Mouse (Mus musculus) heart, embryonic 13.5 days (tissue): ENCODE measurements around the gene Matn4. TPM values are rescaled to one million over a fixed set of nuclear protein-coding genes. Genes with fewer than 3 reads are reported as not detected.

Source experiments
- ATAC-seq: fragments of 200-750 bp; cut with Nextera tagmentation; 2 replicates; pipeline ENCODE4 v1.8.0; 2017; ENCODE audit warnings: moderate TSS enrichment; ENCODE audit not compliant: insufficient number of reproducible peaks, low FRiP score, low TSS enrichment; ENCODE audit errors: extremely low read depth
- H3K27ac ChIP-seq: fragments of 300-500 bp; sonication (generic); replicated peaks from 2 replicates; pipeline ENCODE4 v1.5.1; 2015; ENCODE audit warnings: moderate library complexity, mild to moderate bottlenecking, inconsistent platforms
- H3K27me3 ChIP-seq: fragments of 300-500 bp; sonication (generic); replicated peaks from 2 replicates; pipeline ENCODE4 v1.6.1; 2015; ENCODE audit warnings: mild to moderate bottlenecking, inconsistent platforms
- H3K36me3 ChIP-seq: fragments of 300-500 bp; sonication (generic); 2 replicates; pipeline ENCODE4 v1.6.1; 2015; ENCODE audit warnings: mild to moderate bottlenecking, inconsistent platforms
- H3K4me1 ChIP-seq: fragments of 300-500 bp; sonication (generic); 2 replicates; pipeline ENCODE4 v1.6.1; 2015; ENCODE audit warnings: inconsistent platforms
- H3K4me2 ChIP-seq: fragments of 300-500 bp; sonication (generic); 2 replicates; pipeline ENCODE4 v1.6.1; 2015; ENCODE audit warnings: inconsistent platforms, mild to moderate bottlenecking, moderate library complexity
- H3K4me3 ChIP-seq: fragments of 300-500 bp; sonication (generic); 2 replicates; pipeline ENCODE4 v1.5.1; 2015; ENCODE audit warnings: moderate library complexity, mild to moderate bottlenecking, inconsistent platforms
- H3K9ac ChIP-seq: fragments of 300-500 bp; sonication (generic); 2 replicates; pipeline ENCODE4 v1.6.1; 2015; ENCODE audit warnings: inconsistent platforms, mild to moderate bottlenecking, moderate library complexity
- H3K9me3 ChIP-seq: fragments of 300-500 bp; sonication (generic); 2 replicates; pipeline ENCODE4 v1.6.1; 2016; ENCODE audit warnings: inconsistent platforms
- WGBS: fragments of 180-500 bp; shearing (Covaris S2); methylation state at CpG from one replicate; pipeline ENCODE4 v1.1.7; 2015; ENCODE audit warnings: mixed read lengths; 5-methylcytosine and 5-hydroxymethylcytosine counted together
- polyA plus RNA-seq: library from polyadenylated mRNA; unstranded; fragments of >200 nt; fragmentation: Nextera tagmentation; extraction: Ambion mirVana; gene quantifications from 2 replicates; pipeline ENCODE4 v1.2.1, GENCODE M21; 2015

Matn4 gene
- polyA plus RNA-seq: 5.2 and 7.7 TPM in 2 replicates

DNA sequence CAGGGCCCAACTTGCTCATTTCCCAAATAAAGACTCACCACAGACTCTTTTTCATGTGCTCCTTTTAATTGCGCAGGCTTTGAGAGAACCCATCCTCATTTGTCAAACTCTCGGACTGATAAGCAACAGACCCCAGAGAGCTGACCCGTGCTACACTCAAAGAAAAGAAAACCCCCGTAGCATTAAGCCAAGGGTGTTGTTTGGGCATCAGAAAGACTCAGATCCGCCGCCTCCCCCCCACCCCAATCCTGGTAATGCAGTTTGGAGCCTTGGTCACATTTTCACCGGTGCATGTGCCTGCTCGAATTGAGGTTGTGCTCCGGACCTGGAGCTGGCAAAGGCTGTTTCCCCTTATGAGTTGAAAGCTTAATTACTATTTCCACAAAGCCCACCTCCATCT is at the start of gene Matn4:
TSS of gene Matn4 (minus strand) at position 101 of the 400 bp plus-strand sequence.
- Histone ChIP-seq H3K27me3 (peaks cover 100% of the 10 kb centered on the region), H3K4me3 (peak within 1 kb of the TSS; percentile 55), H3K36me3 (no peaks in the 10 kb centered on the region), H3K4me2 (peak within 1 kb of the TSS; percentile 82), H3K27ac (no peak within 1 kb of the TSS), H3K4me1 (peaks cover 46% of the 10 kb centered on the region), H3K9ac (peak within 1 kb of the TSS; percentile 74), H3K9me3 (no peaks in the 10 kb centered on the region)
- 8% methylated on average over 9 of the region's 9 CpGs for WGBS
- no peak for ATAC-seq

DNA sequence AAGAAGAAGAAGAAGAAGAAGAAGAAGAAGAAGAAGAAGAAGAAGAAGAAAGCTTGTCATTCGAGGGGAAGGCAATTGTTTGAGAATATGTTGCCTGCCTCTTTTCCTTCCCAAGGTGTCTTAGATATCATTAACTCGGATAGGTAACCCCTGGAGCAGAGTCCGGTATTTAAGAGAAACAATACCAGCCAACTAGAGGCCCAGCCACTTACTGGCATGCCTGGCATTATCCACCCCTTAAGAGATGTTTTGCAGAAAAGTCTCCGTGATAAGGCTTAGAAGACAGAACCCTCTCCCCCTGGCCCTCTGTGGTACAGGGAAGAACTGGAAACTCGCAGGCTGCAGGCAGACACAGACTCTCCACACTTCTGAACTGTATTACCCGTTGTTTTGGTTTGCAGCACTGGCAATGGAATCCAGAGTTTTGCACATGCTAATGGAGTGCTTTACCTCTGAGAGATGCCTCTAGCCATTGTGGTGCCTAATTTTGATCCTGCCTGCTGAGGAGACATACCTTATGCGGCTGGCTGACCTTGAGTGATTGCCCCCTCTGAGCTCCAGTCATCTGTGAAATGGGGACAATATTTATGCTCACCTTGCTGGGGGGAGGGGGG is 49.0 kb upstream of the Matn4 start:
- WGBS: 62% methylated on average over 7 of the region's 7 CpGs
- Histone ChIP-seq H3K4me3 (no peak overlapping the region), H3K27ac (no peak overlapping the region), H3K9me3 (no peaks in the 10 kb centered on the region), H3K4me2 (no peak overlapping the region), H3K36me3 (no peaks in the 10 kb centered on the region), H3K9ac (no peak overlapping the region), H3K4me1 (peaks cover 73% of the 10 kb centered on the region), H3K27me3 (no peaks in the 10 kb centered on the region)
- ATAC-seq: no peak

DNA sequence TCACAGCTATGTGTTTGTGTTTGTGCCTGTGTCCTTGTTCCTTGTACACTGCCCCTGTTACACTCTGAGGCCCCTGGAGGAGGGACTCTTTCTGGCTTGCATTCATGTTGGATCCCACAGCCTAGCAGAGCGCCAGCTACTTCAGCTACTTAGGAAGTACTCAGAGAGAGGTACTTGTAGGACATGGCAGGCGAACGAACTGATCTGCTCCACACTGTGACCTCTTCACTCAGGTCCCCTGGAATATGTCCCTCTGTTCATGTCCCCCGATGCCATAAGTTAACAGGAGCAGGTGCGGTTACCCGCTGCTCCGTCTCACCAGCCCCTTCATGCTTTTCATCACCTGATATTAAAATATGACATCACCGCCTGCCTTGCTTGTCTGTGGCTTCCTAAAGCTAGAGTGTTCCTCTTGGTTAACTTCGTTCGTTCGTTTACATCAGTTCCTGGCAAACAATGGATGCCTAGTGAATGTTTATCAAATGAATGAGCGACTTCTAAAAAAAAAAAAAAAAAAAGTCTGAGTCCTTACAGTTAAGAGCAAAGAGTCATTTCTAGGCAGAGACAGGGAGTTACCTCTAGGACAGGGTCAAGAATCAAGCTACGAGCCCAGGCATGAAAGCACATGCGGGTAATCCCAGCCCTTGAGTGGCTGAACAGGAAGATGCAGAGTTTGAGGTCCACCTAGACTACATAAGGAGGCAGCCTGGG is 48.2 kb upstream of the Matn4 start:
- H3K4me2 ChIP-seq: peak overlapping the region; percentile 51
- 0 out of 2 replicates have a peak overlapping the region, but pooled peaks have one; percentile 1 for H3K4me3 ChIP-seq
- no peaks in the 10 kb centered on the region for H3K9me3 ChIP-seq
- peak overlapping the region; percentile 74 for H3K27ac ChIP-seq
- ATAC-seq: no peak
- peaks cover 77% of the 10 kb centered on the region for H3K4me1 ChIP-seq
- no peak overlapping the region for H3K9ac ChIP-seq
- H3K27me3 ChIP-seq: no peaks in the 10 kb centered on the region
- WGBS: 26% methylated on average over 14 of the region's 14 CpGs
- no peaks in the 10 kb centered on the region for H3K36me3 ChIP-seq

DNA sequence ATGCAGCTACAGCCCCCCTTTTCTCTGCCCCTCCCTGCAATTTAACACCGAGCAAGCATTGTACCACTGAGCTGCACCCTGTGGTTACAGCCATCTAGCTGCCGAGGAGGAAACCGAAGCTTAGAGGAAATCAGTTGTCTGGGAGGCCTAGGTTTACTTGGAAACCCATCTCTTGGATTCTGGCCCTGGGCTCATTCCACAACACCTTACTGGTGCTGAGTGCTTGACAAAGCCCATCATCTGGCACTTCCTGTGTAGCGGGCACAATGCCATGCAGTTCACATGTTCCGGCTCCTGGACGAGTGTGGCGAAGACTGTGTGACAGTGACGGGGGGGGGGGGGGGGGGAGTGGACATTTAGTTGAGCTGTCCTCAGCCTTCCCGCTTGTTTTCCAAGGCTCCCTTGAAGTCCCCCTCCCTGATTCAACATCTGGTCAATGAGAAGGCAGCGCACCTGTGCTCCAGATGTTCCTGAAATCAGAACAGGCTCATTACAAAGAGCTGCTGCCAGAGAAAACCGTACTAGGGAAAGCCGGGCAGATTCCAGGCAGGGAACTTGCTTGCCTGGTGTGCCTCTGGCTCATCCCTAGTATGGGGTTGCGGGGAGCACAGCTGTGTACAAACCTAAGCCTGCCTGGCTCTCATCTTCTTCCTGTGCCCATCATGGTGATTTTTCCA is 47.2 kb upstream of the Matn4 start:
- Histone ChIP-seq H3K9ac (0 out of 2 replicates have a peak overlapping the region, but pooled peaks have one; percentile 42), H3K36me3 (no peaks in the 10 kb centered on the region), H3K4me1 (peaks cover 77% of the 10 kb centered on the region), H3K4me3 (no peak overlapping the region), H3K27me3 (no peaks in the 10 kb centered on the region), H3K27ac (peak overlapping the region; percentile 74), H3K4me2 (peak overlapping the region; percentile 51), H3K9me3 (no peaks in the 10 kb centered on the region)
- 33% methylated on average over 11 of the region's 13 CpGs for WGBS
- ATAC-seq: peak; percentile 67

DNA sequence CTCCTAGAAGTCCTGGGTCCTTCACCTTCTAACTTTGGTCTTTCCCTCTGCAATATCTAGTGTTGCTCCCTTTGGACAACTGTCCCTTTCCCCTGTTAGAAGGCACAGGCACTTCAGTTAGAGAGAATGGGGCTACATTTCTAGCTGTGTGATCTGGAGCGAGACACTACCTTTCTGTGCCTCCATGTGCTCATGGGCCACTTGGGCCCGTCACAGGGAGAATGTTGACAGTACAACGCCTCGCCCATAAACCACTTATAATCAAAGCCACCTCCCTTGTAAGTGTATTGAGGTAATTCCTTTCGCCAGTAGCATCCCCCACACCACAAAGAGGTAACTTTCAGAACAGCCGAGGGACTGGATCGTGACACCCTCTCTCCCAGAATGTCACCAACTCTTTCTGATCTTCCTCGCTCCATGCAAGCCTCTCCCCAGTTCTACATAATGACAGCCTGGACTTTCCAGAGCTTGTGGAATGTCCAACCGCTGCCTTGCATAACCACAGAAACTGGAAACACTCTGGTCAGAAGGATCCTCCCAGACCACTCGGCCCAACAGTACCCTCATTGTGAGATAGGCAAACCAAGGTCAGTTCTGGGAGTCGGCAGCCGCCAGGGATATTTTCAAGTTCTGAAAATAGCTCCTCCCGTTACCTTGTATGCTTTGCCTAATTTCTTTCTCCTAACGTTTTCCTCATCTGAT is 44.5 kb upstream of the Matn4 start:
- H3K9me3 ChIP-seq: no peaks in the 10 kb centered on the region
- H3K4me3 ChIP-seq: no peak overlapping the region
- H3K27ac ChIP-seq: peak overlapping the region; percentile 36; the same call in 1 of the 2 replicates
- H3K4me2 ChIP-seq: peak overlapping the region; percentile 30; the same call in 1 of the 2 replicates
- H3K9ac ChIP-seq: 0 out of 2 replicates have a peak overlapping the region, but pooled peaks have one; percentile 10
- peaks cover 51% of the 10 kb centered on the region for H3K4me1 ChIP-seq
- no peak for ATAC-seq
- WGBS: 45% methylated on average over 14 of the region's 14 CpGs
- H3K36me3 ChIP-seq: no peaks in the 10 kb centered on the region
- no peaks in the 10 kb centered on the region for H3K27me3 ChIP-seq

DNA sequence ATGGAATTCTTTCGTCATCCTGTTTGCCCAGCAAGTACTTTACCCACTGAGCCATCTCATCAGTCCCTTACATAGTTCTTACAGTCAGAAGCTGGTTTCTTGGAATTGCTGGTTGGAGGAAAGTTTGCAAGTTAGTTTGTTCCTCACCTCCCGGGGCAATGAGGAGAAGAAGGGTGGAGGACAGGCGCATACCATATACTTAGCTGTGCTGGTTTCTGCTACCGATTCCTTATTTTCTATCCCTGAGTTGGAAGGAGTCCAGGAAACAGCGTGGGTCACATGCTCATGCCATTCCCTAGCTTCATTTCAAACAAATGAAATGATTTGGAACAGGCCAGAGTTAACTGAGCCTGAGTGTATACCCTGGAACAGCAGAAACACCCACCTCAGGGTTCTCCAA is 44.0 kb upstream of the Matn4 start:
- H3K4me2 ChIP-seq: 0 out of 2 replicates have a peak overlapping the region, but pooled peaks have one; percentile 4
- WGBS: 52% methylated on average over 5 of the region's 5 CpGs
- H3K9ac ChIP-seq: 0 out of 2 replicates have a peak overlapping the region, but pooled peaks have one; percentile 19
- H3K9me3 ChIP-seq: no peaks in the 10 kb centered on the region
- no peak for ATAC-seq
- no peaks in the 10 kb centered on the region for H3K27me3 ChIP-seq
- no peak overlapping the region for H3K4me3 ChIP-seq
- no peaks in the 10 kb centered on the region for H3K36me3 ChIP-seq
- 0 out of 2 replicates have a peak overlapping the region, but pooled peaks have one; percentile 36 for H3K27ac ChIP-seq
- H3K4me1 ChIP-seq: peaks cover 45% of the 10 kb centered on the region

DNA sequence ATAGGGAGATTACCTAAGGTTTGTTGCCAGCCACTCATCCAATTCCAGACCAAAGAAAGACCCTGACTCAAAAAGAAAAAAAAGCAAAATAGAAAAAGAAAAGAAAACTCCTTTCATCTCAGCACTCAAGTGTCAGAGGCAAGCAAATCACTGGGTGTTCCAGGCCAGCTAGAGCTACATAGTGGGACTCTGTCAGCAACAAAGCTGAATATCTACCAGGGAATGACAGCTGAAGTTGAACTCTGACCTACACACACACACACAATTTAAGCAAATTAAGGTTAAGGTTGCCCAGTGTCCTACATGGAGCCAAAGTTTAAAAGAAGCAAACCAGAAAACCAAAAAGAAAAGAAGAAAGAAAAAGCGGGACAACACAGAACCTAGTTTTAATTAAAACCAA is 43.2 kb upstream of the Matn4 start:
- no peak overlapping the region for H3K27ac ChIP-seq
- H3K4me3 ChIP-seq: no peak overlapping the region
- ATAC-seq: no peak
- WGBS: 65% methylated on average over 1 of the region's 1 CpGs
- no peak overlapping the region for H3K9ac ChIP-seq
- H3K27me3 ChIP-seq: no peaks in the 10 kb centered on the region
- no peaks in the 10 kb centered on the region for H3K36me3 ChIP-seq
- no peak overlapping the region for H3K4me2 ChIP-seq
- no peaks in the 10 kb centered on the region for H3K9me3 ChIP-seq
- peaks cover 45% of the 10 kb centered on the region for H3K4me1 ChIP-seq

DNA sequence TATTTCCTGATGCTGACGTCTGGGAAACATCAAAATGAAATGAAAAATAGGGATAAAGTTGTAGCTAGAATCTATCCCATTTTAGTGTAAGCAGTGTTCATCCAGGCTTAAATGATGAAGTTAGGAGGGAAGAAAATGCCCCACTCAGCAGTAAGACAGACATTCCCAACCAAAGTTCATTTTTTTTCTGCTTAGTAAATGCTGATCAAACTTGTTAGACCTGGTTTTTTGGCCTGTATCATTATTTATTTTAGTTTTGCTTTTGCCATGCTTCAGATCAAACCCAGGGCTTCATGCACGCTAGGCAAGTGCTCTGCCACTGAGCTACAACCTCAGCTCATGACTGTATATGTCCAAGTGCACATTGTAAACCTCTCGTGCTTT is 41.1 kb upstream of the Matn4 start:
- Histone ChIP-seq H3K27me3 (peaks cover 5% of the 10 kb centered on the region; the same call in 1 of the 2 replicates), H3K4me1 (peaks cover 39% of the 10 kb centered on the region), H3K9me3 (no peaks in the 10 kb centered on the region), H3K4me2 (no peak overlapping the region), H3K9ac (no peak overlapping the region), H3K27ac (no peak overlapping the region), H3K4me3 (no peak overlapping the region), H3K36me3 (no peaks in the 10 kb centered on the region)
- ATAC-seq: no peak
- 72% methylated on average over 3 of the region's 3 CpGs for whole genome bisulfite sequencing

DNA sequence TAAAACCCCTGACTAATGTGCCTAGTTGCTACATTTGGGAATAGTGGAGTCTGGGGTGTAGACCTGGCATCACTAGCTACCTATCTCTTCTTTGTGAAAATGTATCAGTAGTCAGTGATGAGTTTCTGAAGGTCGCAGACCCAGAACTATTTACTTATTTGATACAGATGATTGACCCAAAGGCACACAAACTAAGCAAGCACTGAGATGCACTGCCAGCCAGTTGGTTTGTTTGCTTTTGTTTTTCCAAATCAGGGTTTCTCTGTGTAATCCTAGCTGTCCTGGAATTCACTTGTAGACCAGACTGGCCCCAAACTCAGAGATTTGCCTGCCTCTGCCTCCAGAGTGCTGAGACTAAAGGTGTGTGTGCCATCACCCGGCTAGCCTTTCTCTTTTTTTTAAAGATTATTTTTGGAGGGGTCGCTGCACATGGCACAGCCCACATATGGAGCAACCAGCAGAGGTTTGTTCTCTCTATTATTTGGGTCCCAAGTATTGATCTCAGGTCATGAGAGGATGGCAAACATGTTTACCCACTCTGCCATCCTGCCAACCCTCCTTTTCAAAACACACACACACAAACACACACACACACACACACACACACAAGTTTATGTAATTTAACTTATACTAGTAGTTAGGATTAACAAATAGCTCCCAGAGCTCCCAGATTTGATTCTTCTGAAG is 40.6 kb upstream of the Matn4 start:
- no peak overlapping the region for H3K27ac ChIP-seq
- 80% methylated on average over 3 of the region's 3 CpGs for WGBS
- H3K4me2 ChIP-seq: no peak overlapping the region
- no peak for ATAC-seq
- peaks cover 7% of the 10 kb centered on the region; the same call in 1 of the 2 replicates for H3K27me3 ChIP-seq
- no peaks in the 10 kb centered on the region for H3K9me3 ChIP-seq
- H3K4me3 ChIP-seq: no peak overlapping the region
- H3K4me1 ChIP-seq: peaks cover 42% of the 10 kb centered on the region
- no peak overlapping the region for H3K9ac ChIP-seq
- no peaks in the 10 kb centered on the region for H3K36me3 ChIP-seq

DNA sequence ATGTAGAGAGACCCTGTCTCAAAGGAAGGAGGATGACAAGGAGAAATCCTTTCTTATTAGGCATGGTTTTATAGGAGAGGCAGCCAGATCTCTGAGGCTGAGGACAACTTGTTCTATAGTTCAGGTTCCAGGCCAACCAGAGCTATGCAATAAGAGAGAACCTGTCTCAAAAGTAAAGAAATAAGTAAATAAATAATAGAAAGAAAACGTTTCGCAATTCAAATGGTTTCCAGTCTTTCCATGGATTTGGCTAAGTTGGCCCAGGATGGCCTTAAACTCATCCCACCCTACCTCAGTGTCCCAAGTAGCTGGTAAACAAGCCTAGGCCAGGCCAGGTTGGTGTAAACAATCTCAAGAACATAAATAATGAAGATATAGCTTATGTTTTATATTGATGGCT is 39.7 kb upstream of the Matn4 start:
- H3K27me3 ChIP-seq: peaks cover 7% of the 10 kb centered on the region; the same call in 1 of the 2 replicates
- no peak overlapping the region for H3K4me2 ChIP-seq
- WGBS: 77% methylated on average over 2 of the region's 2 CpGs
- no peak for ATAC-seq
- H3K4me3 ChIP-seq: no peak overlapping the region
- no peaks in the 10 kb centered on the region for H3K9me3 ChIP-seq
- H3K4me1 ChIP-seq: peaks cover 46% of the 10 kb centered on the region
- H3K27ac ChIP-seq: no peak overlapping the region
- no peak overlapping the region for H3K9ac ChIP-seq
- H3K36me3 ChIP-seq: no peaks in the 10 kb centered on the region
